Mouse (Mus musculus): ENCODE measurements at regions not wholly inside any gene's neighbourhood (a gene's known extent, or its start where the extent isn't known, plus 50 kb on each side); places are given as distances from the start of the nearest gene placed in this dataset.

GRCm38 (mm10) chr14:72371702-72372277 lies 119.8 kb downstream of the Gm9195 start:
- peaks cover 6% of the 10 kb centered on the region for H3K27me3 ChIP-seq (replicated peaks)
- no peak overlapping the region for H3K9ac ChIP-seq (ENCODE audit: insufficient read depth, low read depth)
- DNase-seq (ENCODE audit: extremely low read depth): peak; percentile 68
- H3K4me1 ChIP-seq (ENCODE audit: control insufficient read depth in 1 of 2, insufficient read depth in 2 of 2): peaks cover 0 to 2% of the 10 kb centered on the region in 2 experiments; a peak in 1 of 4 replicates
- H3K9me3 ChIP-seq (replicated peaks; ENCODE audit: low read length): no peaks in the 10 kb centered on the region
- TF ChIP-seq KAT2A (IDR thresholded peaks at IDR 0.05; ENCODE audit: insufficient replicate concordance, low read length) (no peak), MEF2A (IDR thresholded peaks at IDR 0.05; ENCODE audit: borderline replicate concordance, low read depth, low read length) (no peak), BHLHE40 (IDR thresholded peaks at IDR 0.05; ENCODE audit: low read depth, low read length) (0 out of 2 replicates have a peak, but pooled peaks have one; percentile 13), ZC3H11A (IDR thresholded peaks at IDR 0.05; ENCODE audit: low read depth, low read length) (no peak), JUN (IDR thresholded peaks at IDR 0.05; ENCODE audit: insufficient read depth, low read depth, low read length) (no peak), IRF4 (IDR thresholded peaks at IDR 0.05; ENCODE audit: low read depth, low read length) (0 out of 2 replicates have a peak, but pooled peaks have one; percentile 8), UBTF (IDR thresholded peaks at IDR 0.05; ENCODE audit: low read depth, low read length) (no peak), E2F4 (IDR thresholded peaks at IDR 0.05; ENCODE audit: insufficient replicate concordance, low read depth, low read length) (no peak), PAX5 (IDR thresholded peaks at IDR 0.05; ENCODE audit: low read length) (no peak), USF2 (conservative IDR thresholded peaks at IDR 0.05; ENCODE audit: low read depth, low read length) (no peak), POLR2A (IDR thresholded peaks at IDR 0.05; ENCODE audit: low read depth, low read length) (no peak), RCOR1 (conservative IDR thresholded peaks at IDR 0.05; ENCODE audit: low read depth, low read length) (no peak), RAD21 (IDR thresholded peaks at IDR 0.05; ENCODE audit: low read depth, low read length) (peak; percentile 76), MXI1 (IDR thresholded peaks at IDR 0.05; ENCODE audit: low read depth, low read length) (no peak), EP300 (IDR thresholded peaks at IDR 0.05; ENCODE audit: low read length) (no peak), POLR2AphosphoS2 (IDR thresholded peaks at IDR 0.05; ENCODE audit: low read depth, low read length) (no peak), ZKSCAN1 (IDR thresholded peaks at IDR 0.05; ENCODE audit: borderline replicate concordance, low read depth, low read length) (no peak), MAX (IDR thresholded peaks at IDR 0.05; ENCODE audit: low read length) (no peak), SMC3 (IDR thresholded peaks at IDR 0.05; ENCODE audit: low read depth, low read length) (peak; percentile 63), CTCF (conservative IDR thresholded peaks at IDR 0.05 in 1 of 2, IDR thresholded peaks at IDR 0.05 in 1 of 2; ENCODE audit: low read depth in 2 of 2, low read length in 2 of 2) (peak; percentile 81 to 86), NRF1 (IDR thresholded peaks at IDR 0.05; ENCODE audit: low read depth, low read length) (no peak), TBP (conservative IDR thresholded peaks at IDR 0.05; ENCODE audit: low read depth, low read length) (no peak), CHD2 (IDR thresholded peaks at IDR 0.05; ENCODE audit: low read length) (no peak), HCFC1 (IDR thresholded peaks at IDR 0.05; ENCODE audit: low read depth, low read length) (no peak), CHD1 (IDR thresholded peaks at IDR 0.05; ENCODE audit: low read depth, low read length) (no peak), ETS1 (conservative IDR thresholded peaks at IDR 0.05; ENCODE audit: low read depth, low read length) (no peak), SIN3A (IDR thresholded peaks at IDR 0.05; ENCODE audit: low read length) (no peak)
- in situ Hi-C loops (cut with MboI; ENCODE audit: low pct_ligation_motif_present, low pct_unique_long_range_greater_than_20kb, low sequenced_read_pairs): loop anchor here (10.0 kb wide), 1 partner anchor 733 kb away; no protein-coding TSS in a partner anchor
- no peaks in the 10 kb centered on the region for H3K79me2 ChIP-seq (replicated peaks; ENCODE audit: control insufficient read depth, extremely low read depth, insufficient read depth, poor library complexity, severe bottlenecking)
- H3K36me3 ChIP-seq (replicated peaks in 1 of 2; ENCODE audit: control insufficient read depth in 1 of 2, insufficient read depth in 1 of 2, low read length in 1 of 2): no peaks in the 10 kb centered on the region
- H3K4me3 ChIP-seq (replicated peaks in 1 of 3; ENCODE audit: low read depth in 2 of 3, low read length in 2 of 3, poor library complexity in 1 of 3): peak overlapping the region in 2 of 3 experiments; percentile 37 to 48
- H3K4me2 ChIP-seq (ENCODE audit: insufficient read depth, low read depth, poor library complexity, severe bottlenecking): peak overlapping the region; percentile 44
- no peak overlapping the region for H3K27ac ChIP-seq (ENCODE audit: insufficient read depth, low read depth)
- dilution Hi-C loops (cut with MboI; ENCODE audit: extremely low pct_ligation_motif_present, extremely low pct_unique_long_range_greater_than_20kb, low sequenced_read_pairs): no loop called here
